Mouse (Mus musculus) forebrain, postnatal 0 days (tissue): ENCODE results near the gene Trmt44. TPM values are rescaled to one million over a fixed set of nuclear protein-coding genes. Genes with fewer than 3 reads are reported as not detected.

Experiments
- ATAC-seq: fragments of 200-750 bp; cut with Nextera tagmentation; 2 replicates; pipeline ENCODE4 v1.8.0; 2017; ENCODE audit warnings: mild to moderate bottlenecking, moderate library complexity
- DNase-seq: peaks from one replicate; pipeline ENCODE4 v3.0.0-alpha.2; 2015
- H3K27ac ChIP-seq: fragments of 300-500 bp; sonication (generic); 2 replicates; pipeline ENCODE4 v1.5.1; 2014; ENCODE audit warnings: low read depth, mild to moderate bottlenecking, antibody characterized with exemption, low read length, moderate library complexity, mixed read lengths
- H3K27me3 ChIP-seq: fragments of 300-500 bp; sonication (generic); 2 replicates; pipeline ENCODE4 v1.6.1; 2014; ENCODE audit warnings: mild to moderate bottlenecking, low read length, mixed read lengths; ENCODE audit not compliant: insufficient read depth
- H3K36me3 ChIP-seq: fragments of 300-500 bp; sonication (generic); 2 replicates; pipeline ENCODE4 v1.6.1; 2014; ENCODE audit warnings: mild to moderate bottlenecking, moderate library complexity; ENCODE audit not compliant: insufficient read depth
- H3K4me1 ChIP-seq: fragments of 300-500 bp; sonication (generic); 2 replicates; pipeline ENCODE4 v1.6.1; 2014; ENCODE audit warnings: antibody characterized with exemption; ENCODE audit not compliant: insufficient read depth
- H3K4me2 ChIP-seq: fragments of 300-500 bp; sonication (generic); 2 replicates; pipeline ENCODE4 v1.6.1; 2014; ENCODE audit warnings: low read depth, mild to moderate bottlenecking, moderate library complexity
- H3K4me3 ChIP-seq: fragments of 300-500 bp; sonication (generic); 2 replicates; pipeline ENCODE4 v1.5.1; 2014; ENCODE audit warnings: low read depth, low read length, mixed read lengths
- H3K9ac ChIP-seq: fragments of 300-500 bp; sonication (generic); 2 replicates; pipeline ENCODE4 v1.6.1; 2014; ENCODE audit warnings: mild to moderate bottlenecking
- H3K9me3 ChIP-seq: fragments of 300-500 bp; sonication (generic); 2 replicates; pipeline ENCODE4 v1.6.1; 2016; ENCODE audit warnings: low read length
- CTCF ChIP-seq: sonication (generic); IDR thresholded peaks from 2 replicates; pipeline ENCODE4 v1.5.1; 2016; ENCODE audit warnings: antibody characterized with exemption, control low read depth, low read depth
- WGBS: fragments of 180-500 bp; shearing (Covaris S2); extraction: QIAGEN DNeasy Blood & Tissue Kit; methylation state at CpG from one replicate; pipeline ENCODE4 v1.1.7; 2014; 5-methylcytosine and 5-hydroxymethylcytosine counted together
- polyA plus RNA-seq: library from polyadenylated mRNA; unstranded; fragments of >200 nt; fragmentation: Nextera tagmentation; extraction: Ambion mirVana; gene quantifications from 2 replicates; pipeline ENCODE4 v1.2.1, GENCODE M21; 2015
- total RNA-seq: library from RNA; depleted of rRNA; stranded (reverse); fragments of >200 nt; gene quantifications from 2 replicates; pipeline ENCODE4 v1.2.3, GENCODE M21; 2014

The Trmt44 gene
- total and polyA plus RNA-seq, 2 experiments from 2014 or later: 3.5 to 12.3 TPM

GRCm38 (mm10) chr5:35601526-35601925 is 26.7 kb upstream of the Trmt44 start:
- no peaks in the 10 kb centered on the region for H3K4me1 ChIP-seq
- H3K9me3 ChIP-seq: no peaks in the 10 kb centered on the region
- H3K36me3 ChIP-seq: peaks cover 73% of the 10 kb centered on the region
- no peak overlapping the region for H3K27ac ChIP-seq
- no peaks in the 10 kb centered on the region for H3K27me3 ChIP-seq
- TF ChIP-seq CTCF: no peak
- ATAC-seq: no peak
- 89% methylated on average over 8 of the region's 8 CpGs for WGBS
- no peak overlapping the region for H3K9ac ChIP-seq
- no peak overlapping the region for H3K4me2 ChIP-seq
- DNase-seq: no peak
- no peak overlapping the region for H3K4me3 ChIP-seq

- no peak for TF ChIP-seq CTCF
- Histone ChIP-seq H3K27me3 (no peaks in the 10 kb centered on the region), H3K9me3 (no peaks in the 10 kb centered on the region), H3K9ac (no peak overlapping the region), H3K4me3 (no peak overlapping the region), H3K4me2 (no peak overlapping the region), H3K27ac (no peak overlapping the region), H3K36me3 (peaks cover 75% of the 10 kb centered on the region), H3K4me1 (no peaks in the 10 kb centered on the region)
- DNase-seq: no peak
- 88% methylated on average over 11 of the region's 11 CpGs for WGBS
- no peak for ATAC-seq
Observed at GRCm38 (mm10) chr5:35600233-35600632, 25.4 kb upstream of the Trmt44 start.

GRCm38 (mm10) chr5:35596169-35597160 is 21.6 kb upstream of the Trmt44 start:
- Histone ChIP-seq H3K36me3 (peaks cover 71% of the 10 kb centered on the region), H3K4me2 (no peak overlapping the region)

GRCm38 (mm10) chr5:35595706-35596105 is 20.8 kb upstream of the Trmt44 start:
- WGBS: 20% methylated on average over 4 of the region's 4 CpGs
- H3K36me3 ChIP-seq: peaks cover 74% of the 10 kb centered on the region

More at GRCm38 (mm10) chr5:35596169-35597160, 21.6 kb upstream of the Trmt44 start:
- no peaks in the 10 kb centered on the region for H3K27me3 ChIP-seq
- H3K4me1 ChIP-seq: no peaks in the 10 kb centered on the region
- H3K9me3 ChIP-seq: no peaks in the 10 kb centered on the region
- ATAC-seq (0 out of 2 replicates have a peak, but pooled peaks have one; percentile 16), DNase-seq (no peak)
- TF ChIP-seq CTCF: no peak
- no peak overlapping the region for H3K27ac ChIP-seq
- H3K4me3 ChIP-seq: no peak overlapping the region
- no peak overlapping the region for H3K9ac ChIP-seq
- WGBS: 87% methylated on average over 18 of the region's 18 CpGs

GRCm38 (mm10) chr5:35594768-35595167 is 19.9 kb upstream of the Trmt44 start:
- WGBS: 92% methylated on average over 4 of the region's 4 CpGs
- H3K9ac ChIP-seq: no peak overlapping the region
- no peak for TF ChIP-seq CTCF
- H3K27me3 ChIP-seq: no peaks in the 10 kb centered on the region
- H3K4me1 ChIP-seq: no peaks in the 10 kb centered on the region
- H3K4me2 ChIP-seq: no peak overlapping the region
- H3K9me3 ChIP-seq: no peaks in the 10 kb centered on the region
- no peak overlapping the region for H3K27ac ChIP-seq
- H3K36me3 ChIP-seq: peaks cover 69% of the 10 kb centered on the region
- no peak overlapping the region for H3K4me3 ChIP-seq
- DNase-seq: no peak
- no peak for ATAC-seq

More at GRCm38 (mm10) chr5:35595706-35596105, 20.8 kb upstream of the Trmt44 start:
- DNase-seq (peak; percentile 93), ATAC-seq (peak; percentile 86)
- H3K9ac ChIP-seq: no peak overlapping the region
- H3K27me3 ChIP-seq: no peaks in the 10 kb centered on the region
- no peak overlapping the region for H3K4me3 ChIP-seq
- H3K27ac ChIP-seq: no peak overlapping the region
- no peak overlapping the region for H3K4me2 ChIP-seq
- no peaks in the 10 kb centered on the region for H3K4me1 ChIP-seq
- H3K9me3 ChIP-seq: no peaks in the 10 kb centered on the region
- peak; percentile 100 for TF ChIP-seq CTCF

- Histone ChIP-seq H3K4me2 (no peak overlapping the region), H3K27me3 (no peaks in the 10 kb centered on the region), H3K9ac (no peak overlapping the region), H3K36me3 (peaks cover 78% of the 10 kb centered on the region), H3K4me1 (no peaks in the 10 kb centered on the region), H3K27ac (no peak overlapping the region), H3K4me3 (no peak overlapping the region), H3K9me3 (no peaks in the 10 kb centered on the region)
- DNase-seq: no peak
- WGBS: 90% methylated on average over 6 of the region's 6 CpGs
- TF ChIP-seq CTCF: no peak
- no peak for ATAC-seq
Observed at GRCm38 (mm10) chr5:35593272-35593671, 18.4 kb upstream of the Trmt44 start.

- Histone ChIP-seq H3K4me3 (no peak overlapping the region), H3K9ac (no peak overlapping the region), H3K27me3 (no peaks in the 10 kb centered on the region), H3K4me1 (no peaks in the 10 kb centered on the region), H3K4me2 (no peak overlapping the region), H3K36me3 (peaks cover 78% of the 10 kb centered on the region), H3K27ac (no peak overlapping the region), H3K9me3 (no peaks in the 10 kb centered on the region)
- WGBS: 82% methylated on average over 4 of the region's 4 CpGs
- no peak for ATAC-seq
- DNase-seq: no peak
- TF ChIP-seq CTCF: no peak
Observed at GRCm38 (mm10) chr5:35592824-35593223, 18.0 kb upstream of the Trmt44 start.
